Mouse (Mus musculus) midbrain, embryonic 12.5 days (tissue): Measurements from ENCODE around the gene Phkg1. TPM values are rescaled to one million over a fixed set of nuclear protein-coding genes. Genes with fewer than 3 reads are reported as not detected.
"Not testable (repeated sequence)": the region's sequence is repeated elsewhere in the genome, so short reads cannot be mapped to it uniquely, and the experiment has no call there.

Experiments
- ATAC-seq: fragments of 200-750 bp; cut with Nextera tagmentation; 2 replicates; pipeline ENCODE4 v1.8.0; 2017; ENCODE audit warnings: low read depth, moderate TSS enrichment, moderate library complexity; ENCODE audit not compliant: low FRiP score
- H3K27ac ChIP-seq: fragments of 300-500 bp; sonication (generic); replicated peaks from 2 replicates; pipeline ENCODE4 v1.5.1; 2016; ENCODE audit warnings: mild to moderate bottlenecking
- H3K27me3 ChIP-seq: fragments of 300-500 bp; sonication (generic); 2 replicates; pipeline ENCODE4 v1.6.1; 2016; ENCODE audit warnings: mild to moderate bottlenecking
- H3K36me3 ChIP-seq: fragments of 300-500 bp; sonication (generic); 2 replicates; pipeline ENCODE4 v1.6.1; 2016
- H3K4me1 ChIP-seq: fragments of 300-500 bp; sonication (generic); 2 replicates; pipeline ENCODE4 v1.6.1; 2016
- H3K4me2 ChIP-seq: fragments of 300-500 bp; sonication (generic); replicated peaks from 2 replicates; pipeline ENCODE4 v1.6.1; 2016; ENCODE audit warnings: mild to moderate bottlenecking, moderate library complexity
- H3K4me3 ChIP-seq: fragments of 300-500 bp; sonication (generic); 2 replicates; pipeline ENCODE4 v1.5.1; 2016; ENCODE audit warnings: mild to moderate bottlenecking
- H3K9ac ChIP-seq: fragments of 300-500 bp; sonication (generic); replicated peaks from 2 replicates; pipeline ENCODE4 v1.6.1; 2016; ENCODE audit warnings: mild to moderate bottlenecking, moderate library complexity
- H3K9me3 ChIP-seq: fragments of 300-500 bp; sonication (generic); 2 replicates; pipeline ENCODE4 v1.6.1; 2016; ENCODE audit warnings: mild to moderate bottlenecking
- WGBS: fragments of 180-500 bp; shearing (Covaris S2); methylation state at CpG from one replicate; pipeline ENCODE4 v1.1.7; 2016; 5-methylcytosine and 5-hydroxymethylcytosine counted together
- polyA plus RNA-seq: library from polyadenylated mRNA; unstranded; fragments of >200 nt; fragmentation: Nextera tagmentation; extraction: Ambion mirVana; gene quantifications from 2 replicates; pipeline ENCODE4 v1.2.1, GENCODE M21; 2016

Gene Phkg1
- polyA plus RNA-seq, 1 experiment from 2014 or later = 0.18 TPM

- 2% methylated on average over 44 of the region's 44 CpGs for WGBS
- H3K9me3 ChIP-seq = no peaks in the 10 kb centered on the region
- peaks cover 6% of the 10 kb centered on the region; the same call in 1 of the 2 replicates for H3K27me3 ChIP-seq
- peaks cover 8% of the 10 kb centered on the region for H3K4me1 ChIP-seq
- H3K9ac ChIP-seq = peak within 1 kb of the TSS; percentile 62
- peak within 1 kb of the TSS; percentile 69 for H3K4me3 ChIP-seq
- no peaks in the 10 kb centered on the region for H3K36me3 ChIP-seq
- peak; percentile 99 for ATAC-seq
- no peak within 1 kb of the TSS for H3K27ac ChIP-seq
- peak within 1 kb of the TSS; percentile 88 for H3K4me2 ChIP-seq
Observed at GRCm38 (mm10) chr5:129895198-129896088, 2.9 kb downstream of the Phkg1 start, which contains the start of gene Zbed5. Gene Zbed5 (plus strand): TSS chr5:129895723.

GRCm38 (mm10) chr5:129890390-129890789, 8.0 kb downstream of the Phkg1 start:
- not testable (repeated sequence) for H3K4me3 ChIP-seq, H3K9me3 ChIP-seq, H3K27me3 ChIP-seq, H3K4me2 ChIP-seq, H3K27ac ChIP-seq, H3K9ac ChIP-seq, H3K36me3 ChIP-seq, ATAC-seq
- H3K4me1 ChIP-seq = peaks cover 13% of the 10 kb centered on the region
- 77% methylated on average over 4 of the region's 7 CpGs for WGBS

- H3K27me3 ChIP-seq = 0 out of 2 replicates have a peak, but pooled peaks cover 2% of the 10 kb centered on the region
- H3K4me3 ChIP-seq = peak within 1 kb of the TSS; percentile 78
- H3K9me3 ChIP-seq = no peaks in the 10 kb centered on the region
- peak within 1 kb of the TSS; percentile 91 for H3K27ac ChIP-seq
- WGBS = under 1% methylated on average over 46 of the region's 46 CpGs
- H3K36me3 ChIP-seq = peaks cover 19% of the 10 kb centered on the region
- peak; percentile 99 for ATAC-seq
- peak within 1 kb of the TSS; percentile 82 for H3K9ac ChIP-seq
- H3K4me2 ChIP-seq = peak within 1 kb of the TSS; percentile 90
- H3K4me1 ChIP-seq = peaks cover 19% of the 10 kb centered on the region
Observed at GRCm38 (mm10) chr5:129886911-129887636, 11.3 kb downstream of the Phkg1 start, which contains the start of gene Chchd2. Gene Chchd2 (minus strand): TSS chr5:129887470.

- H3K4me3 ChIP-seq = peak overlapping the region; percentile 78
- H3K9me3 ChIP-seq = no peaks in the 10 kb centered on the region
- WGBS = 52% methylated on average over 10 of the region's 10 CpGs
- H3K27me3 ChIP-seq = no peaks in the 10 kb centered on the region
- peaks cover 19% of the 10 kb centered on the region for H3K4me1 ChIP-seq
- peak overlapping the region; percentile 90 for H3K4me2 ChIP-seq
- H3K36me3 ChIP-seq = peaks cover 28% of the 10 kb centered on the region
- H3K9ac ChIP-seq = peak overlapping the region; percentile 82
- no peak for ATAC-seq
- H3K27ac ChIP-seq = no peak overlapping the region
Observed at GRCm38 (mm10) chr5:129886271-129886670, 12.1 kb downstream of the Phkg1 start.

- no peak for ATAC-seq
- 79% methylated on average over 3 of the region's 3 CpGs for WGBS
- Histone ChIP-seq H3K27me3 (no peaks in the 10 kb centered on the region), H3K9ac (no peak overlapping the region), H3K36me3 (peaks cover 43% of the 10 kb centered on the region), H3K27ac (no peak overlapping the region), H3K9me3 (no peaks in the 10 kb centered on the region), H3K4me1 (0 out of 2 replicates have a peak, but pooled peaks cover 6% of the 10 kb centered on the region), H3K4me2 (no peak overlapping the region), H3K4me3 (no peak overlapping the region)
Observed at GRCm38 (mm10) chr5:129879888-129880287, 18.5 kb downstream of the Phkg1 start.

- 64% methylated on average over 2 of the region's 2 CpGs for WGBS
- no peaks in the 10 kb centered on the region for H3K4me1 ChIP-seq
- H3K9ac ChIP-seq = no peak overlapping the region
- H3K27me3 ChIP-seq = no peaks in the 10 kb centered on the region
- H3K27ac ChIP-seq = no peak overlapping the region
- H3K9me3 ChIP-seq = no peaks in the 10 kb centered on the region
- H3K4me3 ChIP-seq = no peak overlapping the region
- peaks cover 36% of the 10 kb centered on the region for H3K36me3 ChIP-seq
- ATAC-seq = no peak
- no peak overlapping the region for H3K4me2 ChIP-seq
Observed at GRCm38 (mm10) chr5:129878946-129879345, 19.4 kb downstream of the Phkg1 start.

- Histone ChIP-seq H3K4me1 (no peaks in the 10 kb centered on the region), H3K9me3 (no peaks in the 10 kb centered on the region), H3K27me3 (no peaks in the 10 kb centered on the region), H3K9ac (no peak overlapping the region), H3K4me2 (no peak overlapping the region), H3K36me3 (peaks cover 29% of the 10 kb centered on the region), H3K4me3 (no peak overlapping the region), H3K27ac (no peak overlapping the region)
- no peak for ATAC-seq
- WGBS = 76% methylated on average over 9 of the region's 9 CpGs
Observed at GRCm38 (mm10) chr5:129877731-129878455, 20.5 kb downstream of the Phkg1 start.

GRCm38 (mm10) chr5:129875098-129875497, 23.3 kb downstream of the Phkg1 start:
- no peak overlapping the region for H3K4me2 ChIP-seq
- no peaks in the 10 kb centered on the region for H3K9me3 ChIP-seq
- ATAC-seq = no peak
- H3K36me3 ChIP-seq = peaks cover 5% of the 10 kb centered on the region
- no peak overlapping the region for H3K27ac ChIP-seq
- H3K27me3 ChIP-seq = no peaks in the 10 kb centered on the region
- H3K9ac ChIP-seq = no peak overlapping the region
- H3K4me1 ChIP-seq = no peaks in the 10 kb centered on the region
- H3K4me3 ChIP-seq = no peak overlapping the region
- 82% methylated on average over 11 of the region's 11 CpGs for WGBS

GRCm38 (mm10) chr5:129873942-129874341, 24.4 kb downstream of the Phkg1 start:
- Histone ChIP-seq H3K36me3 (no peaks in the 10 kb centered on the region), H3K27ac (no peak overlapping the region), H3K27me3 (no peaks in the 10 kb centered on the region), H3K4me2 (no peak overlapping the region), H3K4me3 (no peak overlapping the region), H3K4me1 (no peaks in the 10 kb centered on the region), H3K9ac (no peak overlapping the region), H3K9me3 (no peaks in the 10 kb centered on the region)
- WGBS = 89% methylated on average over 12 of the region's 12 CpGs
- ATAC-seq = no peak

GRCm38 (mm10) chr5:129871238-129871637, 27.1 kb downstream of the Phkg1 start:
- H3K27me3 ChIP-seq = no peaks in the 10 kb centered on the region
- H3K4me2 ChIP-seq = no peak overlapping the region
- WGBS = 92% methylated on average over 2 of the region's 2 CpGs
- H3K36me3 ChIP-seq = no peaks in the 10 kb centered on the region
- H3K27ac ChIP-seq = no peak overlapping the region
- no peaks in the 10 kb centered on the region for H3K4me1 ChIP-seq
- no peak overlapping the region for H3K9ac ChIP-seq
- no peaks in the 10 kb centered on the region for H3K9me3 ChIP-seq
- no peak overlapping the region for H3K4me3 ChIP-seq
- ATAC-seq = no peak

GRCm38 (mm10) chr5:129869238-129869995, 28.9 kb downstream of the Phkg1 start:
- H3K4me2 ChIP-seq = no peak overlapping the region
- H3K9ac ChIP-seq = no peak overlapping the region
- no peaks in the 10 kb centered on the region for H3K27me3 ChIP-seq
- no peaks in the 10 kb centered on the region for H3K4me1 ChIP-seq
- no peak overlapping the region for H3K4me3 ChIP-seq
- 90% methylated on average over 19 of the region's 19 CpGs for WGBS
- no peaks in the 10 kb centered on the region for H3K9me3 ChIP-seq
- ATAC-seq = no peak
- no peak overlapping the region for H3K27ac ChIP-seq
- H3K36me3 ChIP-seq = no peaks in the 10 kb centered on the region
